Mouse (Mus musculus): ENCODE data around the gene Gjb5.

DNA sequence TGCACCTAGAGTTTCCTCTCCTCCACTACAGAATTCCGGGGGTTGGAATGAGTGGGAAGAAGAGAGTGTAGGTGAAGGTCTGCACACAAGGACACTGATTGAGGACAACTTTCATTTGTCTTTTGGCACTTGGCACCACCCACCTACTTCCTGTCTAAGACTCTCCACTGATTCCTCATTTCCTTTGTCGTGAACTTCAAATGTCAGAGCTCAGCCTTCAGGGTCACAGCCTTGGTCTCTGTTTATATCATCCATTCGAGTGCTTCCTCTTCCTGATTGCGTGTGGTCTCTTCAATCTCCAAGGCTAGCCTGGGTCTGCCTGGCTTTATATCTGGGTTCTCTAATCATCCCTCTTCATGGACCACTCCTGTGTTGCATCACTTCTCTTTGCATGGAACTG is 37.6 kb upstream of the Gjb5 start:
- TF ChIP-seq TCF12 (IDR thresholded peaks at IDR 0.05; ENCODE audit: low read depth, low read length): no peak
- no peak for TF ChIP-seq GATA1 (IDR thresholded peaks at IDR 0.05; ENCODE audit: low read depth, low read length)
- no peak for TF ChIP-seq POLR2A (IDR thresholded peaks at IDR 0.05; ENCODE audit: control insufficient read depth in 1 of 2, insufficient read depth in 1 of 2, low read depth in 1 of 2, low read length in 2 of 2, poor library complexity in 1 of 2)
- no peak for TF ChIP-seq EP300 (IDR thresholded peaks at IDR 0.05; ENCODE audit: low read depth in 1 of 2, low read length in 2 of 2)
- TF ChIP-seq RAD21 (IDR thresholded peaks at IDR 0.05; ENCODE audit: low read depth, low read length): no peak
- no peak for TF ChIP-seq MAZ (IDR thresholded peaks at IDR 0.05; ENCODE audit: low read depth, low read length)
- TF ChIP-seq KAT2A (conservative IDR thresholded peaks at IDR 0.05; ENCODE audit: low read depth, low read length): no peak
- no peak for TF ChIP-seq CTCF (IDR thresholded peaks at IDR 0.05 in 2 of 3, conservative IDR thresholded peaks at IDR 0.05 in 1 of 3; ENCODE audit: control insufficient read depth in 1 of 3, insufficient read depth in 1 of 3, low read depth in 2 of 3, low read length in 3 of 3, poor library complexity in 1 of 3, severe bottlenecking in 1 of 3)
- TF ChIP-seq MAFK (IDR thresholded peaks at IDR 0.05; ENCODE audit: borderline replicate concordance, low read depth, low read length): no peak
- TF ChIP-seq CHD2 (IDR thresholded peaks at IDR 0.05; ENCODE audit: low read length): no peak
- TF ChIP-seq ZMIZ1 (IDR thresholded peaks at IDR 0.05; ENCODE audit: low read depth, low read length): no peak
- no peak for TF ChIP-seq E2F4 (IDR thresholded peaks at IDR 0.05; ENCODE audit: borderline replicate concordance, low read depth, low read length)

All from MEL (cell line).